Mouse (Mus musculus) hindbrain, embryonic 15.5 days (tissue): ENCODE data around the gene Upb1. TPM values are rescaled to one million over a fixed set of nuclear protein-coding genes. Genes with fewer than 3 reads are reported as not detected.
"Not testable (repeated sequence)": the region's sequence is repeated elsewhere in the genome, so short reads cannot be mapped to it uniquely, and the experiment has no call there.

Experiments
- ATAC-seq: fragments of 200-750 bp; cut with Nextera tagmentation; 2 replicates; pipeline ENCODE4 v1.8.0; 2017; ENCODE audit warnings: low read depth, moderate number of reproducible peaks, moderate TSS enrichment; ENCODE audit not compliant: low FRiP score
- H3K27ac ChIP-seq: fragments of 300-500 bp; sonication (generic); replicated peaks from 2 replicates; pipeline ENCODE4 v1.5.1; 2015; ENCODE audit warnings: mild to moderate bottlenecking, inconsistent platforms
- H3K27me3 ChIP-seq: fragments of 300-500 bp; sonication (generic); 2 replicates; pipeline ENCODE4 v1.6.1; 2015; ENCODE audit warnings: control low read depth, inconsistent platforms
- H3K36me3 ChIP-seq: fragments of 300-500 bp; sonication (generic); 2 replicates; pipeline ENCODE4 v1.6.1; 2015; ENCODE audit warnings: control low read depth, inconsistent platforms
- H3K4me1 ChIP-seq: fragments of 300-500 bp; sonication (generic); replicated peaks from 2 replicates; pipeline ENCODE4 v1.6.1; 2015; ENCODE audit warnings: control low read depth, inconsistent platforms
- H3K4me2 ChIP-seq: fragments of 300-500 bp; sonication (generic); 2 replicates; pipeline ENCODE4 v1.6.1; 2015; ENCODE audit warnings: moderate library complexity, mild to moderate bottlenecking, inconsistent platforms
- H3K4me3 ChIP-seq: fragments of 300-500 bp; sonication (generic); 2 replicates; pipeline ENCODE4 v1.5.1; 2015; ENCODE audit warnings: mild to moderate bottlenecking, inconsistent platforms
- H3K9ac ChIP-seq: fragments of 300-500 bp; sonication (generic); 2 replicates; pipeline ENCODE4 v1.6.1; 2015; ENCODE audit warnings: inconsistent platforms
- H3K9me3 ChIP-seq: fragments of 300-500 bp; sonication (generic); 2 replicates; pipeline ENCODE4 v1.6.1; 2016; ENCODE audit warnings: control low read depth, inconsistent platforms
- WGBS: fragments of 180-500 bp; shearing (Covaris S2); methylation state at CpG from one replicate; pipeline ENCODE4 v1.1.7; 2015; 5-methylcytosine and 5-hydroxymethylcytosine counted together
- polyA plus RNA-seq: library from polyadenylated mRNA; unstranded; fragments of >200 nt; fragmentation: Nextera tagmentation; extraction: Ambion mirVana; gene quantifications from 2 replicates; pipeline ENCODE4 v1.2.1, GENCODE M21; 2015

Upb1 gene
- polyA plus RNA-seq, 1 experiment from 2014 or later, result 0.49 TPM

GRCm38 (mm10) chr10:75396966-75397365 lies 3.9 kb upstream of the Upb1 start:
- Histone ChIP-seq H3K9me3 (no peaks in the 10 kb centered on the region), H3K36me3 (no peaks in the 10 kb centered on the region), H3K27me3 (no peaks in the 10 kb centered on the region), H3K27ac (no peak overlapping the region), H3K4me2 (0 out of 2 replicates have a peak overlapping the region, but pooled peaks have one; percentile 2), H3K4me1 (peaks cover 4% of the 10 kb centered on the region; the same call in 1 of the 2 replicates), H3K9ac (no peak overlapping the region), H3K4me3 (no peak overlapping the region)
- WGBS, result 37% methylated on average over 14 of the region's 14 CpGs
- 0 out of 2 replicates have a peak, but pooled peaks have one; percentile 23 for ATAC-seq

GRCm38 (mm10) chr10:75405916-75406315 lies 5.0 kb downstream of the Upb1 start:
- no peak overlapping the region for H3K9ac ChIP-seq
- no peaks in the 10 kb centered on the region for H3K9me3 ChIP-seq
- ATAC-seq, result no peak
- H3K27me3 ChIP-seq, result no peaks in the 10 kb centered on the region
- H3K4me2 ChIP-seq, result no peak overlapping the region
- H3K4me1 ChIP-seq, result peaks cover 2% of the 10 kb centered on the region; the same call in 1 of the 2 replicates
- no peak overlapping the region for H3K4me3 ChIP-seq
- no peaks in the 10 kb centered on the region for H3K36me3 ChIP-seq
- WGBS, result 94% methylated on average over 8 of the region's 8 CpGs
- no peak overlapping the region for H3K27ac ChIP-seq

- Histone ChIP-seq H3K9me3 (no peaks in the 10 kb centered on the region), H3K4me3 (no peak overlapping the region), H3K4me2 (no peak overlapping the region)
Observed at GRCm38 (mm10) chr10:75406755-75407154, 5.8 kb downstream of the Upb1 start.

GRCm38 (mm10) chr10:75407741-75408140 lies 6.8 kb downstream of the Upb1 start:
- no peak for ATAC-seq

More at GRCm38 (mm10) chr10:75406755-75407154, 5.8 kb downstream of the Upb1 start:
- H3K36me3 ChIP-seq, result no peaks in the 10 kb centered on the region
- H3K27me3 ChIP-seq, result no peaks in the 10 kb centered on the region
- 38% methylated on average over 13 of the region's 13 CpGs for WGBS
- no peak overlapping the region for H3K9ac ChIP-seq
- H3K4me1 ChIP-seq, result peaks cover 7% of the 10 kb centered on the region; the same call in 1 of the 2 replicates
- H3K27ac ChIP-seq, result no peak overlapping the region
- no peak for ATAC-seq

GRCm38 (mm10) chr10:75411343-75412113 lies 10.6 kb downstream of the Upb1 start:
- H3K9me3 ChIP-seq, H3K9ac ChIP-seq, H3K4me3 ChIP-seq, H3K4me2 ChIP-seq, H3K36me3 ChIP-seq, H3K27me3 ChIP-seq, H3K27ac ChIP-seq, ATAC-seq: not testable (repeated sequence)
- 40% methylated on average over 10 of the region's 10 CpGs for WGBS
- peaks cover 14% of the 10 kb centered on the region; the same call in 1 of the 2 replicates for H3K4me1 ChIP-seq

More at GRCm38 (mm10) chr10:75407741-75408140, 6.8 kb downstream of the Upb1 start:
- Histone ChIP-seq H3K4me3 (no peak overlapping the region), H3K4me1 (peaks cover 12% of the 10 kb centered on the region; the same call in 1 of the 2 replicates), H3K4me2 (no peak overlapping the region), H3K9ac (no peak overlapping the region), H3K36me3 (no peaks in the 10 kb centered on the region), H3K27me3 (no peaks in the 10 kb centered on the region), H3K27ac (no peak overlapping the region), H3K9me3 (no peaks in the 10 kb centered on the region)
- WGBS, result 79% methylated on average over 4 of the region's 4 CpGs

GRCm38 (mm10) chr10:75412114-75413103 lies 11.5 kb downstream of the Upb1 start:
- no peaks in the 10 kb centered on the region for H3K9me3 ChIP-seq
- H3K9ac ChIP-seq, result no peak overlapping the region
- no peak overlapping the region for H3K27ac ChIP-seq
- H3K4me2 ChIP-seq, result peak overlapping the region; percentile 26
- H3K36me3 ChIP-seq, result no peaks in the 10 kb centered on the region
- H3K27me3 ChIP-seq, result no peaks in the 10 kb centered on the region
- H3K4me3 ChIP-seq, result no peak overlapping the region
- H3K4me1 ChIP-seq, result peaks cover 14% of the 10 kb centered on the region; the same call in 1 of the 2 replicates
- 61% methylated on average over 27 of the region's 27 CpGs for WGBS
- ATAC-seq, result no peak

- 88% methylated on average over 7 of the region's 7 CpGs for WGBS
- no peak overlapping the region for H3K9ac ChIP-seq
- ATAC-seq, result no peak
Observed at GRCm38 (mm10) chr10:75414925-75415324, 14.0 kb downstream of the Upb1 start.

GRCm38 (mm10) chr10:75417363-75418042 lies 16.6 kb downstream of the Upb1 start:
- H3K27me3 ChIP-seq, result no peaks in the 10 kb centered on the region
- H3K9ac ChIP-seq, result no peak overlapping the region
- no peaks in the 10 kb centered on the region for H3K36me3 ChIP-seq
- H3K4me1 ChIP-seq, result peaks cover 4% of the 10 kb centered on the region; the same call in 1 of the 2 replicates
- no peak for ATAC-seq
- no peak overlapping the region for H3K4me2 ChIP-seq
- no peak overlapping the region for H3K4me3 ChIP-seq
- no peaks in the 10 kb centered on the region for H3K9me3 ChIP-seq
- 93% methylated on average over 8 of the region's 8 CpGs for WGBS
- H3K27ac ChIP-seq, result no peak overlapping the region

More at GRCm38 (mm10) chr10:75414925-75415324, 14.0 kb downstream of the Upb1 start:
- no peak overlapping the region for H3K27ac ChIP-seq
- no peaks in the 10 kb centered on the region for H3K27me3 ChIP-seq
- no peaks in the 10 kb centered on the region for H3K9me3 ChIP-seq
- no peaks in the 10 kb centered on the region for H3K36me3 ChIP-seq
- peaks cover 14% of the 10 kb centered on the region; the same call in 1 of the 2 replicates for H3K4me1 ChIP-seq
- H3K4me2 ChIP-seq, result no peak overlapping the region
- no peak overlapping the region for H3K4me3 ChIP-seq

GRCm38 (mm10) chr10:75418747-75419146 lies 17.8 kb downstream of the Upb1 start:
- Histone ChIP-seq H3K4me3 (no peak overlapping the region), H3K36me3 (no peaks in the 10 kb centered on the region), H3K27me3 (no peaks in the 10 kb centered on the region), H3K9me3 (no peaks in the 10 kb centered on the region), H3K27ac (no peak overlapping the region), H3K4me2 (no peak overlapping the region), H3K4me1 (no peaks in the 10 kb centered on the region), H3K9ac (no peak overlapping the region)
- no peak for ATAC-seq
- 74% methylated on average over 4 of the region's 4 CpGs for WGBS

GRCm38 (mm10) chr10:75424498-75424901 lies 23.6 kb downstream of the Upb1 start:
- Histone ChIP-seq H3K36me3 (no peaks in the 10 kb centered on the region), H3K9ac (no peak overlapping the region), H3K27me3 (no peaks in the 10 kb centered on the region), H3K4me1 (no peaks in the 10 kb centered on the region), H3K4me2 (no peak overlapping the region), H3K4me3 (no peak overlapping the region), H3K27ac (no peak overlapping the region), H3K9me3 (no peaks in the 10 kb centered on the region)
- no peak for ATAC-seq
- 92% methylated on average over 10 of the region's 10 CpGs for WGBS
